Mouse (Mus musculus): ENCODE results near the gene Rnf40.
A peak's percentile ranks its signal among the peaks of the same experiment; 100 is the strongest.
"Not testable (repeated sequence)": the region's sequence is repeated elsewhere in the genome, so short reads cannot be mapped to it uniquely, and the experiment has no call there.

The Rnf40 gene

DNA sequence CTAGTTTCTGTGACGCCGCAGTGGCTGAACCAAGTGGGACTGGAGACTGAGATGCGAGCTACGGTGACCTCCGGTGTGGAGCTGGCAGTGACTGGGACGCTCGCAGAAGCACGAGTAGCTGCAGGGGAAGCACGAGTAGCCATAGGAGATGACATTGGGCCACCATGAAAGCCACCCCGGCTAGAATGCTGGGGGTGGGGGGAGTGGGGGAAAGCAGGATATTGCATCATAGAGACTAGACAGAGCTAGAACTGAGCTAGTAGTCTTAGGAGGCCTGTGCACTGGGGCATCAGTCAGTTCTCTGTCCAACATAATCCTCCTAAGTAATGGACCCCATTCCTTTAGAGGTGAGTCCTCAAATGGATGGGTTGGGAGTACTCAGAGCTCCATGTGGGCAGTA, 15.7 kb downstream of the Rnf40 start:
- no peak for DNase-seq

DNA sequence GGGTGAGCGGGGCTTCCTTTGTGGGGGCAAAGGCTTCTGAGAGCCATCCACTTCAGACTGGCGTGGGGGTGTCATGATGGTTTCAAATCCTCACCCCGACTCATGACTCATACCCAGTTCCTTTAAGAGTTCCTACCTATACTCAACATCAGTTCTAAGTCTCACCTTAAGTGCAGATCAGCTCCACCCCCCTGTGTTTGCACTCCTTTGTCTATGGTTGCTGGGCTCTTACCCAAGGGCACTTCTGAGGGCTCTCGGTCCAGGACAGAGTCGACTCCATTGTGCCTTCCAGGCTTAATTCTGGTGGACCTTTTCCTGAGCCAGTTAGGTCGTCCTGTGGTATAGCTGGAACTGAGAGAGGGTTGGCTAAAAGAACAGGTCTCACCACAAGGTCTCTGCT, 18.6 kb downstream of the Rnf40 start:
- DNase-seq = no peak

DNA sequence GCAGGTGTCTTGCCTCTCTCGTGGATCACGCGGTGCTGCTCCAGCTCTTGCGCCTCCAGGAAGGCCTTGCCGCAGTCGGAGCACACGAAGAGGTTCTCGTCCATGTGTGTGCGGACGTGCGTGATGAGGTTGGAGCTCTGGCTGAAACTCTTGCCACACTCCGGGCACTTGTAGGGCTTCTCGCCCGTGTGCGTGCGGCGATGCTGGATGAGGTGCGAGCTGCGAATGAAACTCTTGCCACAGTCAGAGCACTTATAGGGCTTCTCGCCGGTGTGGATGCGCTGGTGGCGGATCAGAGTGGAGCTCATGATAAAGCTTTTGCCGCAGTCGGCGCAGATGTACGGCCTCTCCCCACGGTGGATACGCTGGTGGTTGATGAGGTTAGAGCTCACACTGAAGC, 22.4 kb downstream of the Rnf40 start:
- DNase-seq = peak in 1 of 2 experiments; percentile 1

DNA sequence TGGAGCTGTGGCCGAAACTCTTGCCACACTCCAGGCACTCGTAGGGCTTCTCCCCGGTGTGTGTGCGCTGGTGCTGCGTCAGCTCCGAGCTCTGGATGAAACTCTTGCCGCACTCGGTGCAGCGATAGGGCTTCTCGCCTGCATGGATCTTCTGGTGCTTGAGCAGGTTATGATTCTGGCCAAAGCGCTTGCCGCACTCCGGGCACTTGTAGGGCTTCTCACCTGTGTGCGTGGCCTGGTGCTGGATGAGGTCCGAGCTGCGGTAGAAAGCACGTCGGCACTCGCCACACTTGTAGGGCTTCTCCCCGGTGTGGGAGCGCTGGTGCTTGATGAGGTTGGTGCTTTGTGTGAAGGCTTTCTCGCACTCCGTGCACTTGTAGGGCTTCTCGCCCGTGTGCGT, 23.0 kb downstream of the Rnf40 start:
- DNase-seq = peak in 1 of 2 experiments; percentile 11

DNA sequence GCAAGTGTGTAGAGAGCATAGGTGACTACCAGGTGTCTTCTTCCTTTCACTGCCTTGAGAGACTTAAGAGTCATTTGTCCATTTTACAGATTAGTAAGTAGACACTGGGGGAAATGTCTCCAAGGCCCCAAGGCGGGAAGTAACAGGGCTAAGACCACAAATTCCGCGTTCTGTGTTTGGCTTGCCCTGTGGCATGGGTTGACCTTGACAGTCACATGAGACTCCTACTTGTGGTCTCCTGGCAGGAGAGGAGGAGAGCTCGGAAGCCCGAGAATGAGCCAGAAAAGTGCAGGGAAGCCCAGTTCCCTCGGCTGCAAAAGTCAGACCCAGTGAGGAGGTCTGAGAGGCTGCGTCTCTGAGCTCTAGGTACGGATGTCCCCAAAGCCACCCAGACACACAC, 24.9 kb downstream of the Rnf40 start:
- peak in 1 of 2 experiments; percentile 5 for DNase-seq

DNA sequence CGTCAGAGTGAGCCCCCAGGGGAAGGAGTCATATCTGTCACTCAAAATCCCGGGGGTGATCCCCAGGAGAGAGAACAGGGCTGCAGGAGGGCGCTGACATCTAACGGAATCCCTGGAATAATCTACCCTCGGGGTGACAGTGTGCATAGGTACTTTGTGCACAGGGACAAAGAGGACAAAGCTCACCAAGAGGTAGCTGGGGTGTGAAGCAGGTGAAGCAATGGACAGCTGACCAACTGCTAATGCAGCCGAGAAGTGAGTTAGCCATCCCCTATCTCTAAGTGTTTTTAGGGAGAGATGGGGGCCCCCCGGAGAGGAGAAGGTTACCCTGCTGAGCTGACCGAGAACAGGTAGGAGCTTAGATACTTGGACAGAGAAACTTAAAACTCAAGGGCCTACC, 25.5 kb downstream of the Rnf40 start:
- DNase-seq = no peak

DNA sequence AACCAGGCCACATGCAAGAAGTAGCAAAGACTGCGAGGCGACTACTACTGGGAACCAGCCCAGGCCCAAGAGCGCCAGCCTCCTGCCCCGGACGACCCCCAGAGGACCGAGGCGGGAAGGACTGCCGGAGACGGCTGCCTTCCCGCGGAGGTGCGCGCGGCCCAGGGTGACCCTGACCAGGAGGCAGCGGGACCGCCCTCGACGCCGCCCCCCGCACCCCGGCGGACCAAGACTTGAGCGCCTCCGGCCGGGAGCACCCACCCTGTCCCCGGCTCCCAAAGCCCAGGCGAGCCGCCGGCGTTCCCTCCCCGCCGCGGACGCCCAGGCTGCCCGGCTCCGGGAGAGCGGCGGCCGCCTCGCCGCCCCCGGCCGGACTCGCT, 25.9 kb downstream of the Rnf40 start:
- peak; percentile 37 to 56 for DNase-seq

DNA sequence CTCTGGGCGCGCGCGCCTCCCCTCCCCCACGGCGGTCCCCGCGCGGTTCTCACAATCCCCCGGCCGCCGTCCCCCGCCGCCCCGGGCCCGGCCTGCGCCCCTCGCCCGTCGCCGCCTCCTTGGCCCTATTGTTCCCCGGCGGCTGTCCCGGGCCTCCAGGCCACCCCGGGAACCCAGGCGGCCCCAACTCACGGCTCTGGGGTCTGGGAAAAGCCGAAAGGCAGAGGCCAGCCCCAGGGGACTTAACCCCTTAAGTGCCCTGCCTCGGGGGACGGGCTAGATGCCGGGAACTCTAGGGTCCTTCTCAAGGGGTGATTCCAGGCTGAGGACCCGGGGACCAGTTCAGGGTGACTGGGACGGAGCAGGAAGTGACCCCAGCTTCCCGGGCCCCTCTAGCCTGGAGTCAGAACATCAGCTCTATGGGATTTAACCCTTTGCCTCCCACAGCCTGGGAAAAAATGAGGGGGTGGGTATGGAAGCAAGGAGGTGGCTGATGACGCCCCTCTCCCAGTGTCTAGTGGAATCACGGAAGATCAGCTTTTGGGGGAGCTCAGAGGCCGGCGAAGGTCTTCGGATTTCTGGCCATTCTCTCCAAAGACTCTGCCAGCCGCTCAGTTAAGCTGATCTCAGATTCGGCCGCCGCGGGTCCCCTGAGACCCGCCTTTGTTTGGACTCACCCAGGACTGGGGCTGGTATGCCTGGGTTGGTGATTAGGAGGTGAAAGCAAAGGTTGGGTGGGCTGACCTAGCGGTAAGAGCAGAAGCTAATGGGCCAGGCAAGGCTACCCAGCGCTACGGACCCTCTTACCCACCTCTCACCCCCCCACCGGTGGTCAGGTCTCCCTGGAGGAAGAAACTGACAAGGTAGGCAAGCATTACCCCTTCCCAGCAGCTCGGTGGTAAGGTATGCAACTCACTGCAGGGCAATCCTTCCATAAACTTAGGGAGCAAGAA, 26.6 kb downstream of the Rnf40 start, which contains the start of gene Zfp629:
TSS of gene Zfp629 (minus strand) at position 907 of the 953 bp plus-strand sequence.
- DNase-seq = peak; percentile 81 to 83

DNA sequence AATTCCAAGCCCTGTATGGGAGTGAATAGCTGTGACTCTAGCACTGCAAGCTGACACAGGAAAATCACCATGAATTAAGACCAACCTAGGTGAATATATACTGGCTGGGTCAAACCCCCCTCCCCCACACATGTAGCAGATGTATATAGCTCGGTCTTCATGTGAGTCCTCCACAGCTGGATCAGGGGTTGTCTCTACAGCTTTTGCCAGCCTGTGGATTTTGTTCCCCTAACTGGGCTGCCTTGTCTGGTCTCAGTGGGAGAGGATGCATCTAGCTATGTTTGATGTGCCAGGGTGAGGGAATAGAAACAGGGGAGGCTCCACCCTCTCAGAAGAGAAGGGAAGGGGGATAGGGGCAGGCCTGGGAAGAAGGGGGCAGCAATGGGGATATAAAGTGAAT, 27.8 kb downstream of the Rnf40 start:
- no peak for DNase-seq

DNA sequence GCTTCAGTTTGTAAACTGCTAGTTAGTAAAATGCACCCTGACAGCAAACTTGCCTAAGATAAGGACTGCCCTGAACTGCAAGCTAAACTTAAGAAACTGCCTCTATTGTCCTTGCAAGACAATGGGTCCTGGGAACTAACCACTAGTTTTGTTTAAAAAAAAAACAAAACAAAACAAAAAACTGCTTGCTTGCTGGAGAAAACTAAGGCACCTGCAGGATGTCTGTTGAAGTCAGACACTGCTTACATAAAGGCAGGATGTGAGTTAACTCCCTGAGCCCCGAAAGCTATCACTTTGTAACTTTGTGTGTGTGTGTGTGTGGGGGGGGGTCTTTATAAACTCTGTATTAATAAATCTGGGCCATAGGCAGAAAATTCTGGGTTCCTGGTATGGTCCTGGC, 28.3 kb downstream of the Rnf40 start:
- no peak for DNase-seq

DNA sequence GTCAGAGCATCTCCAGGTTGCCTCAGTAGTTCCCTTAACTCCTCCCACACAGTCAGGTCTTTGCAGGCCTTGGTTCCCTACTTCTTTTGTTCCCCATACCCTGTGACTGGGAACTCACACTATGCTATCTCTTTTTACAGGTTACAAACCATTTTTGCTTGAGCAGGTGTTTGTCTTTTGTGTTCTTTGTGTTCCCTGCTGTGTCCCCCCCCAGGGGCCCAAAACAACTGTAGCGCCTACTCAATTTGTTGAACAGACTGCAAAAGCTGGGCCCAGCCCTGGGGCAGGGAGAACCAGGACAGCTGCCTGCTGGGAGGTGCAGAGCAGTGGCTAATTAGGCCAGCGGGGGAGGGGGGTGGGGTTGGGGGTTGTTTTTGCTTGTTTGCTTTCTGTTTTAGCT, 29.4 kb downstream of the Rnf40 start:
- DNase-seq = no peak

DNA sequence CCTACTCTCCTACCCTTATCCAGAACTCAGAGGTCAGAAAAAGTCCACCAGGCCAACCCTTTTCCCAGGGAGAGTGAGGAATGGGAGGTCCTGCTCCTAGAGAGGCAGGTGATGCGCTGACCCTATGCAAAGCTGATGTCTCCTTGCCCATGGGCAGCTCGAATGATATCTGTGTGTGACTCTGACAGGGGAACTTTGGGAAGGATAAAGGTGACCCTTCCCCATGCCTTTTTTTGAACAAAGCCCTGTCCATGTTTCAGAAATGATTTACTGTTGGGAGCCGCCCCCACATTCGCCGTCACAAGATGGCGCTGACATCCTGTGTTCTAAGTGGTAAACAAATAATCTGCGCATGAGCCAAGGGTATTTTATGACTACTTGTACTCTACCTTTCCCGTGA, 29.8 kb downstream of the Rnf40 start:
- DNase-seq = not testable (repeated sequence)

DNA sequence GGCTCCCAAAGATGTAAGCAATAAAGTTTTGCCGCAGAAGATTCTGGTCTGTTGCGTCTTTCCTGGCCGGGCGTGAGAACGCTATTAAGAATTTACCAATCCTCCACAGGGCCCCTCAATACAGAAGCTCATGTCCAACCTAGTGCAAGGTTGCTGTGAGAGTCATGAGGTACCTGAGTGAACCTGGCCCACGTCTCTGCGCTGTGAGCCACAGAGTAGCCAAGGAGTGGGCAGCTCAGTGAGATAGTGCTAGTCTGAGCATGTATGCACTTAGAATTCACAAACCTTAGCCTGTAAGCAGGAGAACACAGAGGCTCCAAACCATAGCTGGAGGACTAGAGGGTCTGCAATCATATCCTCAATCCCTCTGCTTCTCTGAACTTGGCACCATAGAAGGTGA, 37.5 kb downstream of the Rnf40 start:
- DNase-seq = no peak

DNA sequence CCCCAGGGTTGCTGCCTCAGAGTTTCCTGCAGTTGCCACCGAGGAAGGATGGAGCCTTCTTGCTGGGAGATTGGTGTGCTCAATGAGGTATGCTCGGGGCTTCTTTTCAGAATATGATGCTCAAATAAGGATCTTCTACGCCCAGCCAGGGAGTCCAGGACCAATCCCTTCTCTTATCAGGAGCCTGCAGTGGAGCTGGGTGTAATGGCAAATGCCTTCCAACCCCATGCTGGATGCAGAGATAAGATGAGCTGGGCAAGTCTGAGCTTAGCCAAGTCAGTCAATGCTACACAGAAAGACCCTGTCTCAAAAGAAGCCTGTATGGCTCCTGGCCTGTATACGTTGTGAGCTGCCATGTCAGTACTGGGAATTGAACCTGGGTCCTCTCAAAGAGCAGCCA, 37.9 kb downstream of the Rnf40 start:
- DNase-seq = no peak

DNA sequence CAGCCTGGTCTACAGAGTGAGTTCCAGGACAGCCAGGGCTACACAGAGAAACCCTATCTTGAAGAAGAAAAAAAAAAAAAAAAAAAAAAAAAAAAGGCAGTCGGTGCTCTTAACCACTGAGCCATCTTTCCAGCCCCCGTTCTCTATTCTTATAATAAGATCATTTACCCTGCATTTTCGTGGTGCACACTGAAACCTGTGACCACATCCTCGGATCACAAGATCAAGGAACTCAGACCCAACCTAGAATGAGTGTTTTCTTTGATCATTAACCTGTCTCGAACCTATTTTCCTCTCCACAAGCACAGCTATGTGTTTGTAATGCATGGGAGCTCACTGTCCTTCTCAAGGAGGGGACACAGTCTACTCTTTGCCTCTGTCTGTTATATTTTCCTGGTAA, 40.1 kb downstream of the Rnf40 start:
- no peak for DNase-seq

DNA sequence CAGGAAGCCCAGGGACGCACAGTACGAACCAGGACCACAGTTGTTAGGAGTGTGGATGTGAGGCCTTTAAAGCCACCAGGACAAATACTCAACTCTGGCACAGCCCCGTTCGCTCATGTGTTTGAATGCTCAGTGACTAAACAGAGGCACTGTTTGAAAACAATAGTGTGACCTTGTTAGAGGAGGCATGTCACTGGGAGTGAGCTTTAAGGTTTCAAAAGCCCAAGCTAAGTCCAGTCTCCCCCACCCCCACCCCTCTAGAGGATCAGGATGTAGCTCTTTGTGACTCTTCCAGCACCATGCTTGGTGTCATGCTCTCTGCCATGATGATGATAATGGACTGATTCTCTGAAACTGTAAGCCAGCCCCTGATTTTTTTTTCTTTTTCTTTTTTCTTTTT, 42.8 kb downstream of the Rnf40 start:
- no peak for DNase-seq

DNA sequence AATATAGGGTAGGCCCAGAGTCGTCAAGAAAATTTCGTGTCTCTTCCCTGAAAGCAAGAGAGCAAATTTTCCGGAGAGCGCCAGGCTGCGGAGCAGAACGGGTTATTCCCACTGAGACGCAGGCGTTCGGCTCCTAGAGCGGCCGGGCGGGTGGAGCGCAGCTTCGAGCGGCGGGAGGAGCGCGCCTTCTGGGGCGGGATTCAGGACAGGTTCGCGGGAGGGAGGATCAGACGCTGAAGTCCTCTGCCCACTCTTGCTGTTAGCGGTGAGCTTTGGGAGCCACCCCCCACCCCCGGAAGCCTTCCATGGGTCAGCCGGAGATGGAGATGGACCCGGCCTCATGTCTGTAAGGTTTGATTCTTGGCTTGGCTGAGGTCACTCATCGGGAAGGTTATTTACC, 48.4 kb downstream of the Rnf40 start:
- DNase-seq = peak; percentile 86 to 92

DNA sequence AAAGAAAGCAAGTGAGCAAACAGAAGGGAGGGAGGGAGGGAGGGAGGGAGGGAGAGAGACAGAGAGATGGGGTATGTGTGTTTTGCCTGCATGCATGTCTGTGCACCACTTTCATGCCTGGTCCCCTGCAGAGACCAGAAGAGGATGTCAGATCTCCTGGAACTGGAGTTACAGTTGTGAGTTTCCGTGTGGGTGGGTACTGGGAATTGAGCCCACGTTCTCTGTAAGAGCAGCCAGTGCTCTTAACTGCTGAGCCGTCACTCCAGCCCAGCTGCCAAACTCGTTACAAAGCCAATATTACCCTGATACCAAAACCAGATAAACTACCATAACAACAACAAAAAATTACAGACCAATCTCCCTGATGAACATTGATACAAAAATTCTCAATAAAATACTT, 52.7 kb downstream of the Rnf40 start:
- DNase-seq = no peak

DNA sequence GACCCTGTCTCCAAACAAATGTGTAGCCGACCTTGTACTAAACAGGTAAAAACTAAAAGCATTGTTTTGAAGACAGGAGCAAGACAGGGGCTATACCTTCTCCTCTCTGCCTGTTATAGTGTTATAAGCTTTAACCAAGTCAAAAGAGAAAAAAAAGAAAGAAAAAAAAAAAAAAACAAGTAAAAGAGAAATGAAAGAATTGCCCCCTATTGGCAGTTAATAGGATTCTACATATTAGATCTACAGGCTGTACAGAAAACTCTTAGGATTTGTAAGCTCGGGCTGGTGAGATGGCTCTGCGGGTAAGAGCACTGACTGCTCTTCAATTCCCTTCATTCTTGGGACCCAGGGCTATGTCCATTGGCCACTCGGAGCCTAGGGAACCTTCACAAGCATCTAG, 53.7 kb downstream of the Rnf40 start:
- DNase-seq = no peak

DNA sequence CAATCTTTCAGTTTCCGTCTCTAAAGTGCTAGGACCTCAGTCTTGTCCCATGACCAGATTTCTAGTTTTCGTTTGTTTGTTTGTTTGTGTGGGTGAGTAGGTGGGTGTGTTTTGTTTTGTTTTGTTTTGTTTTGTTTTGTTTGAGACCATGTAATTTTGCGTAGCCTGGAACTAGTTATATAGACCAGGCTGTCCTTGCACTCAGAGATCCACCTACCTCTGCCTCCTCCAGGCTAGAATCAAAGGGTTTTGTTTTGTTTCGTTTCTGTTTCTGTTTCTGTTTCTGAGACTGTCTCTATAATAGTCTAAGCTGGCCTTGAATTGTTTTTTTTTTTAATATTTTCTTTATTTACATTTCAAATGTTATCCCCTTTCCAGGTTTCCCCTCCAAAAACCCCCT, 57.8 kb downstream of the Rnf40 start:
- no peak for DNase-seq

DNA sequence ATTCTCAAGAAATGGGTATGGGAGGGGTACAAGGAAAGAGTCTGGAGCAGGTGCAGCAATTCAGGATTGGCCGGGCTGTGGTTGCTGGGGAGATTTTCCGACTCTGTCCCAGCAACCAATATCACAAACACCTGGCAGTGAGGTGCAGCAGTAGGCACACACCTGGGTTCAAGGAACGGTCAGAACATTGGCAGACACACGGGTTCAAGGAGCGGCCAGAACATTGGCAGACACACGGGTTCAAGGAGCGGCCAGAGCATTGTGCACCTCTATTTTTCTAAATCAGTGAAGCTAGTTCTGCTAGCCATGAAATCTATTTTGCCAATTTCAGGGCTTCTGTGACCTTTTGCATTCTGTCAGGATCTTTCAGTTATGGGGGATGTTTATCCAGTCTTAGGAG, 59.0 kb downstream of the Rnf40 start:
- not testable (repeated sequence) for DNase-seq

DNA sequence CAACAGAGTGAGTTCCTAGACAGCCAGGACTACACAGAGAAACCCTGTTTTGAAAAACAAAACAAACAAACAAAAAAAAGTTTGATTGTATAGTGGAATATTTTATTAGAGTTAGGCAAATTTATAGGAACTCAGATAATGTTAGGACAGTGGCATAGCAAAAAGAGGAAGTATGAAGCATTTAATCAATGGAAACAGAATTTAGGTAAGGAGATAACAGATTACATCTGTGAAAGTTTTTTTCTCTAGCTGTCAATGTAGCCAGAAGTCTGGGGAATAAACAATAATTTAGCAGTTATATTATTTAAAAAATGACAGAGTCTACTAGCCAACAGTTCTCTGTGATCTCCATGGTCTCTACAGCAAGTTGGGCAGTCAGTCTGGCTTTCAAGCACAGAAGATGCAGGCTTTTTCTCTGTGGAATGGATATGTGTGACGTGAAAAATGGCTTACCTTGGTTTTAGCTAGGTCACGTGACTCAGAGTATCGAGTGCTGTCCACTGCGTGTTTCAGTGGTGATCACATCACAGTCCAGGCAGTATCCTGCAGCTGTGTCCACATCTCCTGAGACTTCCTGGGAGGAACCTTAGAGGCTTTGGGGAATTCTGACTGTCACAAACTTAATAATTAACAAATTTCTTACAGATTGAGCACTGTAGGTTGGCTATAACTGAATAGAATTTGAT, 60.1 kb downstream of the Rnf40 start:
- no peak for DNase-seq

DNA sequence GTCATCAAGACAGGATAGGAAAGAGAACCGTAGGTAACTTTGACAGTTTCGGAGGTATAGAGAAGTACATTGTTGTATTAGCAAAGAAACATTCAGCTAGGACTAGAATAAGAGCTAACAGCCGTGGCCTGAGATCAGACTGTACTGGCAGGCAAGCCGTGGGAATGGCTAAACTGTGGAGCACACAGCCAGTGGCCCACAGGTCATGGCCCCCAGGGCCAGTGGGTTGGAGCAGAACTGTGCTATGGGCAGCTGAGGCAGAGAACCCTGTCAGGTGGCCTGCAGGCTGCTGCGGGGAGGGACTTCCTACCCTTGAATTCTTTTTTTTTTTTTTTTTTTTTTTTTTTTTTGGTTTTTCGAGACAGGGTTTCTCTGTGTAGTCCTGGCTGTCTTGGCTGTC, 60.6 kb downstream of the Rnf40 start:
- no peak for DNase-seq

DNA sequence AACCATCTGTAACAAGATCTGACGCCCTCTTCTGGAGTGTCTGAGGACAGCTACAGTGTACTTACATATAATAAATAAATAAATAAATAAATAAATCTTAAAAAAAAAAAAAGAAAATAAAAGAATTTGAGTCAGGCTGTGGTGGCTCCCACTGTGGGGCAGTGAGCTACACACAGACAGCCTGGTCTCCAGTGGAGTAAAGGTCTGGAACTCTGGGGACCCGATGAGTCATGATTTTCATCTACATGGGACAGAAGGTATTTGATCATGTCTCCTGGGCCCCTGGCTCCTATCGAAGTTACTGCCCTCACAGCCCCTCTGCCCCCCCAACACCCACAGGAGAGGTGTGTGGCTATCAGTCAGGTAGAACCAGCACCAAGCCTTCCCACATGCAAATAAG, 63.1 kb downstream of the Rnf40 start:
- no peak for DNase-seq

Measured in cerebellum, postnatal 25 days (tissue).